In genomic region chr10:80792175-80793032, GRCm38 (mm10) we compare ENCODE assay signal across 9 mouse cellular contexts. TPM values are rescaled to one million over a fixed set of nuclear protein-coding genes. Genes with fewer than 3 reads are reported as not detected.
DNase-seq lines count a peak whose midpoint lies in the region; ATAC-seq and TF ChIP-seq lines count a peak whose summit lies in the region.
"Had no signal": no experiment of that assay in that cellular context is flagged by ENCODE, and none has a peak within 500 bp of the region (broad histone marks: within the 10 kb centered on the region; RNA-seq: fewer than 3 reads in every experiment).

No protein-coding gene starts in this region.

- H3K9me3 ChIP-seq in forebrain, embryonic 13.5 days (replicated peaks) = no peaks in the 10 kb centered on the region
- H3K9me3 ChIP-seq in forebrain, embryonic 11.5 days (ENCODE audit: control insufficient read depth, low read length) = no peaks in the 10 kb centered on the region
- no peaks in the 10 kb centered on the region for H3K9me3 ChIP-seq in lung, embryonic 15.5 days

- no peak for DNase-seq in forebrain, embryonic 11.5 days (ENCODE audit: low spot score)
- DNase-seq in lung, postnatal 36 days = no peak
- DNase-seq in cerebellum, adult 8-10 months = peak; percentile 75
- no peak for DNase-seq in lung, postnatal 25 days (ENCODE audit: low spot score)
- DNase-seq in adipocyte (ENCODE audit: low spot score) = no peak
- DNase-seq: kidney, adult 8-10 months had no signal

- no peak overlapping the region for H3K4me3 ChIP-seq in forebrain, embryonic 13.5 days
- H3K4me3 ChIP-seq in forebrain, embryonic 11.5 days (ENCODE audit: low read depth, low read length) = no peak overlapping the region
- H3K4me3 ChIP-seq in lung, embryonic 15.5 days = no peak overlapping the region
- peak overlapping the region; percentile 24; the same call in 1 of the 2 replicates for H3K4me3 ChIP-seq in small intestine, adult 2 months (ENCODE audit: low read depth, low read length)

- TF ChIP-seq CTCF in small intestine, adult 2 months (IDR thresholded peaks at IDR 0.05; ENCODE audit: extremely low read depth, insufficient read length, insufficient replicate concordance, low read depth, low read length) = no peak

- H3K36me3 ChIP-seq in forebrain, embryonic 13.5 days (ENCODE audit: poor library complexity, severe bottlenecking) = peaks cover 96% of the 10 kb centered on the region
- H3K36me3 ChIP-seq in forebrain, embryonic 11.5 days (ENCODE audit: control insufficient read depth, insufficient read depth, low read length) = peaks cover 39% of the 10 kb centered on the region
- peaks cover 83% of the 10 kb centered on the region for H3K36me3 ChIP-seq in lung, embryonic 15.5 days
- H3K36me3 ChIP-seq in small intestine, adult 2 months (ENCODE audit: control insufficient read depth, insufficient read depth, low read length) = peaks cover 71% of the 10 kb centered on the region

- WGBS in forebrain, embryonic 13.5 days = 77% methylated on average over 41 of the region's 41 CpGs
- 75% methylated on average over 41 of the region's 41 CpGs for WGBS in forebrain, embryonic 11.5 days
- 65% methylated on average over 41 of the region's 41 CpGs for WGBS in lung, embryonic 15.5 days
- 66% methylated on average over 41 of the region's 41 CpGs for WGBS in small intestine, adult 2 months

- TF ChIP-seq POLR2A in small intestine, adult 2 months (IDR thresholded peaks at IDR 0.05; ENCODE audit: low read depth, low read length) = no peak

- H3K27ac ChIP-seq in forebrain, embryonic 13.5 days = peak overlapping the region; percentile 44
- no peak overlapping the region for H3K27ac ChIP-seq in forebrain, embryonic 11.5 days (ENCODE audit: low read depth, low read length)
- no peak overlapping the region for H3K27ac ChIP-seq in lung, embryonic 15.5 days
- no peak overlapping the region for H3K27ac ChIP-seq in small intestine, adult 2 months (ENCODE audit: insufficient read depth, low read depth, low read length)

- H3K27me3 ChIP-seq in forebrain, embryonic 13.5 days = no peaks in the 10 kb centered on the region
- H3K27me3 ChIP-seq in forebrain, embryonic 11.5 days (ENCODE audit: control insufficient read depth, insufficient read depth, low read length) = no peaks in the 10 kb centered on the region
- no peaks in the 10 kb centered on the region for H3K27me3 ChIP-seq in lung, embryonic 15.5 days
- H3K27me3 ChIP-seq in small intestine, adult 2 months (ENCODE audit: control insufficient read depth, insufficient read depth, low read length) = no peaks in the 10 kb centered on the region

- H3K4me1 ChIP-seq in forebrain, embryonic 13.5 days = peaks cover 16% of the 10 kb centered on the region
- peaks cover 9% of the 10 kb centered on the region; the same call in 1 of the 2 replicates for H3K4me1 ChIP-seq in forebrain, embryonic 11.5 days (replicated peaks; ENCODE audit: control insufficient read depth, insufficient read depth, low read length)
- peaks cover 14% of the 10 kb centered on the region for H3K4me1 ChIP-seq in lung, embryonic 15.5 days
- H3K4me1 ChIP-seq in small intestine, adult 2 months (ENCODE audit: control insufficient read depth, insufficient read depth, insufficient read length, low read length) = no peaks in the 10 kb centered on the region; the same call in 1 of the 2 replicates

- H3K4me2 ChIP-seq in forebrain, embryonic 13.5 days = no peak overlapping the region
- no peak overlapping the region for H3K4me2 ChIP-seq in forebrain, embryonic 11.5 days (ENCODE audit: low read depth, low read length, severe bottlenecking)
- H3K4me2 ChIP-seq in lung, embryonic 15.5 days = no peak overlapping the region

- 0 out of 2 replicates have a peak overlapping the region, but pooled peaks have one; percentile 16 for H3K9ac ChIP-seq in forebrain, embryonic 13.5 days
- no peak overlapping the region for H3K9ac ChIP-seq in forebrain, embryonic 11.5 days (ENCODE audit: low read length)
- no peak overlapping the region for H3K9ac ChIP-seq in lung, embryonic 15.5 days

- 0 out of 2 replicates have a peak, but pooled peaks have one; percentile 19 for ATAC-seq in forebrain, embryonic 13.5 days
- ATAC-seq in forebrain, embryonic 11.5 days (replicated peaks; ENCODE audit: low FRiP score) = no peak
- ATAC-seq in lung, embryonic 15.5 days (ENCODE audit: borderline replicate concordance, extremely low read depth, low FRiP score, low TSS enrichment) = peak; percentile 3; the same call in 1 of the 2 replicates

RNA-seq across cellular contexts. Expression of gene Sf3a2, which starts 5.6 kb away (rescaled TPM):
- 63.5 and 67.3 TPM in 2 replicates for polyA plus RNA-seq in forebrain, embryonic 13.5 days (2015; fragmentation: Nextera tagmentation; extraction: Ambion mirVana)
- polyA plus RNA-seq in forebrain, embryonic 11.5 days (2014; fragmentation: Nextera tagmentation; extraction: Ambion mirVana) = 116 and 119 TPM in 2 replicates
- 60.1 and 64.7 TPM in 2 replicates for polyA plus RNA-seq in lung, embryonic 15.5 days (2015; fragmentation: Nextera tagmentation; extraction: Ambion mirVana)
- polyA plus RNA-seq in small intestine, adult 2 months (2012; rRNA removed) = 23.0 and 40.2 TPM in 2 replicates

RNA-seq across cellular contexts. Expression of gene Plekhj1, which starts 6.0 kb away (rescaled TPM):
- 141 and 151 TPM in 2 replicates for polyA plus RNA-seq in forebrain, embryonic 13.5 days (2015; fragmentation: Nextera tagmentation; extraction: Ambion mirVana)
- polyA plus RNA-seq in forebrain, embryonic 11.5 days (2014; fragmentation: Nextera tagmentation; extraction: Ambion mirVana) = 160 and 163 TPM in 2 replicates
- 116 and 118 TPM in 2 replicates for polyA plus RNA-seq in lung, embryonic 15.5 days (2015; fragmentation: Nextera tagmentation; extraction: Ambion mirVana)
- 26.0 and 41.8 TPM in 2 replicates for polyA plus RNA-seq in small intestine, adult 2 months (2012; rRNA removed)

RNA-seq across cellular contexts. Expression of gene Amh, which starts 12.6 kb away (rescaled TPM):
- 0.13 TPM in 1 of 2 replicates, not detected in the other for polyA plus RNA-seq in forebrain, embryonic 13.5 days (2015; fragmentation: Nextera tagmentation; extraction: Ambion mirVana)
- 0.15 and 0.16 TPM in 2 replicates for polyA plus RNA-seq in forebrain, embryonic 11.5 days (2014; fragmentation: Nextera tagmentation; extraction: Ambion mirVana)
- 0.09 and 0.13 TPM in 2 replicates for polyA plus RNA-seq in lung, embryonic 15.5 days (2015; fragmentation: Nextera tagmentation; extraction: Ambion mirVana)
- 0.87 and 0.95 TPM in 2 replicates for polyA plus RNA-seq in small intestine, adult 2 months (2012; rRNA removed)

RNA-seq across cellular contexts. Expression of gene Jsrp1, which starts 20.9 kb away (rescaled TPM):
- 0.26 TPM in 1 of 2 replicates, not detected in the other for polyA plus RNA-seq in forebrain, embryonic 13.5 days (2015; fragmentation: Nextera tagmentation; extraction: Ambion mirVana)
- 0.47 and 0.59 TPM in 2 replicates for polyA plus RNA-seq in forebrain, embryonic 11.5 days (2014; fragmentation: Nextera tagmentation; extraction: Ambion mirVana)
- 0.74 and 1.5 TPM in 2 replicates for polyA plus RNA-seq in lung, embryonic 15.5 days (2015; fragmentation: Nextera tagmentation; extraction: Ambion mirVana)
- polyA plus RNA-seq in small intestine, adult 2 months (2012; rRNA removed) = not detected in 2 replicates

RNA-seq across cellular contexts. Expression of gene Oaz1, which starts 34.1 kb away (rescaled TPM):
- 1,581 and 1,699 TPM in 2 replicates for polyA plus RNA-seq in forebrain, embryonic 13.5 days (2015; fragmentation: Nextera tagmentation; extraction: Ambion mirVana)
- polyA plus RNA-seq in forebrain, embryonic 11.5 days (2014; fragmentation: Nextera tagmentation; extraction: Ambion mirVana) = 1,775 and 1,994 TPM in 2 replicates
- polyA plus RNA-seq in lung, embryonic 15.5 days (2015; fragmentation: Nextera tagmentation; extraction: Ambion mirVana) = 1,965 and 1,985 TPM in 2 replicates
- 771 and 1,172 TPM in 2 replicates for polyA plus RNA-seq in small intestine, adult 2 months (2012; rRNA removed)
